Mouse (Mus musculus): ENCODE results near the gene Rabep1.
"Not testable (repeated sequence)": the region's sequence is repeated elsewhere in the genome, so short reads cannot be mapped to it uniquely, and the experiment has no call there.

Rabep1 gene

GRCm38 (mm10) chr11:70882905-70883430 lies 38.4 kb downstream of the Rabep1 start:
- CTCF ChIA-PET: no interaction called here

- CTCF ChIA-PET: no interaction called here
Measured at GRCm38 (mm10) chr11:70890643-70891042, 46.1 kb downstream of the Rabep1 start.

GRCm38 (mm10) chr11:70891616-70892015 lies 47.0 kb downstream of the Rabep1 start:
- CTCF ChIA-PET: no interaction called here

- CTCF ChIA-PET: no interaction called here
Measured at GRCm38 (mm10) chr11:70897680-70898079, 53.1 kb downstream of the Rabep1 start.

- CTCF ChIA-PET: not testable (repeated sequence)
Measured at GRCm38 (mm10) chr11:70898182-70898581, 53.6 kb downstream of the Rabep1 start.

GRCm38 (mm10) chr11:70906681-70907080 lies 62.1 kb downstream of the Rabep1 start:
- CTCF ChIA-PET: no interaction called here

- CTCF ChIA-PET: interaction anchor here (0.6 kb wide), 1 partner anchor 41 kb away, joined by 3 read pairs; no protein-coding TSS in a partner anchor
Measured at GRCm38 (mm10) chr11:70911323-70911722, 66.7 kb downstream of the Rabep1 start.

- CTCF ChIA-PET: interaction anchor here (0.6 kb wide), 1 partner anchor 42 kb away, joined by 3 read pairs; no protein-coding TSS in a partner anchor
Measured at GRCm38 (mm10) chr11:70911920-70912319, 67.3 kb downstream of the Rabep1 start.

- CTCF ChIA-PET: interaction anchor here (0.6 kb wide), 1 partner anchor 44 kb away, joined by 3 read pairs; no protein-coding TSS in a partner anchor
Measured at GRCm38 (mm10) chr11:70917896-70918295, 73.3 kb downstream of the Rabep1 start.

GRCm38 (mm10) chr11:70919524-70919923 lies 74.9 kb downstream of the Rabep1 start:
- CTCF ChIA-PET: no interaction called here

GRCm38 (mm10) chr11:70931461-70931860 lies 86.9 kb downstream of the Rabep1 start:
- CTCF ChIA-PET: interaction anchor here (0.5 kb wide), 1 partner anchor 34 kb away, joined by 3 read pairs; no protein-coding TSS in a partner anchor

- CTCF ChIA-PET: no interaction called here
Measured at GRCm38 (mm10) chr11:70935316-70935715, 90.7 kb downstream of the Rabep1 start.

- CTCF ChIA-PET: no interaction called here
Measured at GRCm38 (mm10) chr11:70942596-70942995, 98.0 kb downstream of the Rabep1 start.

GRCm38 (mm10) chr11:70943651-70944050 lies 99.1 kb downstream of the Rabep1 start:
- CTCF ChIA-PET: no interaction called here

- CTCF ChIA-PET: no interaction called here
Measured at GRCm38 (mm10) chr11:70944935-70945817, 100.6 kb downstream of the Rabep1 start.

GRCm38 (mm10) chr11:70954711-70955110 lies 110.1 kb downstream of the Rabep1 start:
- CTCF ChIA-PET: interaction anchor here (0.6 kb wide), 1 partner anchor 40 kb away, joined by 6 read pairs; no protein-coding TSS in a partner anchor

- CTCF ChIA-PET: interaction anchor here (0.7 to 0.8 kb wide), 2 partner anchors 43 to 384 kb away, joined by 3 read pairs; no protein-coding TSS in a partner anchor
Measured at GRCm38 (mm10) chr11:70960786-70961554, 116.4 kb downstream of the Rabep1 start.

- CTCF ChIA-PET: no interaction called here
Measured at GRCm38 (mm10) chr11:70964222-70964907, 119.8 kb downstream of the Rabep1 start.

GRCm38 (mm10) chr11:70969271-70969794 lies 124.8 kb downstream of the Rabep1 start:
- CTCF ChIA-PET: interaction anchor here (0.8 kb wide), 1 partner anchor 1271 kb away, joined by 4 read pairs; no protein-coding TSS in a partner anchor

GRCm38 (mm10) chr11:70969821-70970559 lies 125.4 kb downstream of the Rabep1 start, which contains the start of the genes Nup88 and Rpain:
TSS of gene Nup88 (minus strand) at chr11:70969973.
TSS of gene Rpain (plus strand) at chr11:70970213.
- CTCF ChIA-PET: interaction anchor here (0.8 kb wide), 1 partner anchor 1270 kb away, joined by 4 read pairs; no protein-coding TSS in a partner anchor
